Mouse (Mus musculus): ENCODE data around the gene Erich4.

The Erich4 gene

DNA sequence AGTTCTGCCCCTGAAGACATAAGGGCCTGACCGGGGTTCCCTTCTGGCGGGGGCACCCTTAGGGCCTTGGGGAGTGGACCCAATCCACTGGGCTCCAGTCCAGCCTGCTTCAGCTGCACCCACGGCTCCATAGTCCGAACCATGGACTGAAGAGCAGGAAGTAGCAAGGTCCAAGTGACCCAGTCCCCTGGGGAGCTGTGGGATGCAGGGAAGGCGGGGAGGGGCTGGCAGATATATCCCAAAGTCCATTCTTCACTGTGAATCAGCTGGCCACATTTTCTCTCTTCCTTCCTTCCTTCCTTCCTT, at the start of gene Erich4:
Gene Erich4 (minus strand): TSS at position 187 of the 306 bp plus-strand sequence.
- DNase-seq, result peak; percentile 90 to 91

DNA sequence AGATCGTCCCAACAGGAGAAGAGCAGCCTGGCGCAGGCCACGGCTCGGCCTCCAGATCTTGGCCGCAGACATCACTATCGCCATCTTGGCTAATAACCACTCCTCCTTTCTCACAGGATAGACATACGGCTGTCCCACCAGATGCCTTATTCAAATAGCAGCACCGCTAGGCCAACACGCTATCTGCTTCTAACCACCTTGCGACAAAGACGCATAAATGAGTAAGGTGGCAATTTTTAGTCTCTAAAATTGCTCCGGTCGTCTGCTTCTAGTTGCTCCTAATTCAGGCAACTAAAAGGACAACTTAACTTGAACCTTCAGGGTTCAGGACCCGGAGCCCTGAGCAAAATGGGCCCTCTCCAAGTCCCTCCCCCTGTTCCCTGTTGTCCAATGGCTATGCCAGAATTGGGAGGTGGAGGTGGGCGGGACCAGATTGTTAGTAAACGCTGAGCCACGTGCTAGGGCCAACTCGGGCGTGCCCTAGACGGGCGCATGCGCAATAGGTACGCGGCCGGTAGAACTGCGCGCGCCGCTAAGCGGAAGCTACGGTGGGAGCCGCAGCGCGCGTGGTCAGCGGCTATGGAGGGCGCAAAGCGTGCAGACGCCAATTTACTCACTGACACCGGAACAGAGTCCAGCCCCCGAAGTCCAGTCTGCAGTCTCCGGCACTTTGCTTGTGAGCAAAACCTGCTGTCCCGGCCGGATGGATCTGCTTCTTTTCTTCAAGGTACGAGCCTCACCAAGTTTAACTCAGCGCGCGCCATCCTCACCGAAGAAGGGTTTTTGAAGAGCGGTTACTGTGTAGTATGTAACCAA, 43.2 kb upstream of the Erich4 start, which contains the start of the genes Bckdha and Exosc5:
Gene Bckdha (minus strand): TSS at position 325 of the 816 bp plus-strand sequence.
Gene Exosc5 (plus strand): TSS at position 508 of the 816 bp plus-strand sequence.
- DNase-seq, result peak; percentile 100

DNA sequence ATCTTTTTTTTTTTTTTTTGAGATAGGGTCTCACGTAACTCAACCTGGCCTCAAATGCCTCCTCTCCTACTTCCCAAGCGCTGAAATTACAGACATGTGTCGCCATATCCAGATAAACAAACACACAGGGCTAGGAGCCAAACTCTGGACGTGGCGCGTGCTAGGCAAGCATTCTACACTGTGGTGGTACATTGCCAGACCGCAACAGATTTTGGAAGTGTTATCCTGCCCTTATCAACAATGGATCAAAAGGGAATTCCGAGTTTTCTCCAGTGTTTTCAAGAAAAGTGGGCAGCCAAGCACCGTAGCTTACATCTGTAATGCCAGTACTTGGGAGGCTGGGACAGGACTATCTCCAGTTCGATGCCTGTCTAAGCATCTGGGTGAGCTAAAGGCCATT, 42.1 kb upstream of the Erich4 start:
- no peak for DNase-seq

DNA sequence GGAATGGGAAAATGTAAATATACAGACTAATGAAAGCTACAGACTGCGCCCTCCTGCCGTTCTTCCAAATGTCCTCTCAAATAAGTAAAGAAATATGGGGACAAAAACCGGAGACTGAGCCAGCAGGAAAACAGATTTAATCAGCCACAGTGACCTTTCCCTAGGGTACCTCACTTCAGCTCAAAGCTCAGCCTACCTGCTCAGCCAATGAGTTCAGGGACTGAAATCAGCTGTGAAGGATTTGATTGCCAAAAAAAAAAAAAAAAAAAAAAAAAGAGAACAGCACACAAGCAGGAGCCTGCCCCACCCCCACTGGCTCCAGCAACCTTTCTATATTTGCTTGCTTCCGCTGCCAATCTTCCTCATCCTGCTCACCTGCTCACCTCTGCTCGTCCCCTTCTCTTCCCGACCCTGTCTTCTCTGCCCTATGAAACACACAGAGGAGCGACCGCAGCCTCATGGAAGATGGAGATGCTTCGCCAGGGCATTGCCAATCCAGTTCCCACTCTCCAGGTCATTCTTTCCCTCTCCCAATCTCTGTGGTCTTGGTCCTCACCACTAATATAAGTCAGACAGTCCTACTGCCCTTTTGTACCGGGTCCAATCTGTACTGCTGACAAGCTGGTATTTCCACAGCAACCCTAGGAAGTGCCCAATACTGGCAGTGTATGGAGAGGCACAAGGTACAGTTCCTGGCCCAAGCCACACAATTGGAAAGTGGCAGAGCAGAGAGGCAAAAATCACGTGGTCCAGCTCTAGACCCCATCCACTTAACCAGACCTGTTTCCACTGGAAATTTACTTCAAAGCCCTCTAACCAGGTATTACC, 40.1 kb upstream of the Erich4 start:
- peak; percentile 67 to 83 for DNase-seq

DNA sequence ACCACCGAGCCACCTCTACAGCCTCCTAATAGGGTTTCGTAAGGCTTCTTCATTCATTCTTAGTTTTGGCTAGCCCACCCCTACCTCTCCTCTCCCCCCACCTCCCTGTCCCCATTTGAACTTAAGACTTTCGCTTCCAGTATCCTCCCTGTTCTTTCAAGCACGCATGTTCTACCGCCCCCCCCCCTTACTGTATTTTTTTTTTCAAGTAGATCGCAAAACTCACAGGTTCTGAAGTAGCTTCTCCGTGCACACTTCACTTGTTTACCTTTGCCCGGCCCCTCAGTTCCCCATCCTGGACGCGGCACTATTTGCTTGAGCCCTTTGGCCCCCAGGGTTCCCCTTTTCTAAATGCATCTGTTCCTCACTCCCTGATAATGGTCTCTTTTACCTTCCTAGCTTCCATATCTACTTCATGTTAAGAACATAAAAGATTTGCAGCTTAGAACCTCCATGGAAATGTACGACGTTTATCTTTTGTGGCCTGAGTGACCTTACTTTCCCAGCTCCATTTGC, 36.6 kb upstream of the Erich4 start:
- no peak for DNase-seq

DNA sequence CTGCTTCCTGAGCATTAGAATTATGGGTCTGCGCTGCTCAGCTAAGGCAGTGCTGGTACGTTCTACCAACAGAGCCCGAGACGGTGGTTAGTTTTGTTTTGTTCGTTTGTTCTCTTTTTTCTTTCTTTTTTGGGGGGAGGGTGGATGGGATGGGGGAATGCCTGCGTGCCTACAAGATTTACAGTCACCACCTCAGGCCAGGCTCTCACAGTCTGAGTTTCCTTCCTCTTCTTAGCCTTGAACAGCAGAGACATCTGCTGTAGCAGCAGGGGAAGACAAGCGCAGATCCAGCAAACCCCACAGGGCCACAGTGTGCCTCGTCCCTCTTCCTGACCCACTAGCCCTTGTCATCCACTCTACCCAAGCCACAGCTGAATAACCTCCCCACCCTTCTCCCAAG, 35.6 kb upstream of the Erich4 start:
- no peak for DNase-seq

DNA sequence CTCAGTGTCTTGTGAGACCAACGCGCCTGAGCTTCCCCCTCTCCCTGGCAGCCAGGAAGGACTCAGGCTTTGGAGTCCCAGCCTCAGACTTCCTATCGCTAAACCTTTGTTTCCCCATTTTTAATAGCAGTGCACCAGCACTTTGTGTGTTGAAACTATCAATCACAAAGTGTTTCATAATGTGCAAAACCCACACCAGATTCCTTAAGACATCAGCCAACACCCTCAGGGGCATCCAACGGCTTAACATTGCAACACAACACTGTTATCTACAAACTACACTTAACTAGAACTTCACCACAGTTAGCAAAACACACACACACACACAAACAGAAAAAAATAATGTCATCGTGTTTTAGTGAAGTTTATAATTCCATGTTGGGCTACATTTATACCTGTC, 34.1 kb upstream of the Erich4 start:
- DNase-seq, result no peak

DNA sequence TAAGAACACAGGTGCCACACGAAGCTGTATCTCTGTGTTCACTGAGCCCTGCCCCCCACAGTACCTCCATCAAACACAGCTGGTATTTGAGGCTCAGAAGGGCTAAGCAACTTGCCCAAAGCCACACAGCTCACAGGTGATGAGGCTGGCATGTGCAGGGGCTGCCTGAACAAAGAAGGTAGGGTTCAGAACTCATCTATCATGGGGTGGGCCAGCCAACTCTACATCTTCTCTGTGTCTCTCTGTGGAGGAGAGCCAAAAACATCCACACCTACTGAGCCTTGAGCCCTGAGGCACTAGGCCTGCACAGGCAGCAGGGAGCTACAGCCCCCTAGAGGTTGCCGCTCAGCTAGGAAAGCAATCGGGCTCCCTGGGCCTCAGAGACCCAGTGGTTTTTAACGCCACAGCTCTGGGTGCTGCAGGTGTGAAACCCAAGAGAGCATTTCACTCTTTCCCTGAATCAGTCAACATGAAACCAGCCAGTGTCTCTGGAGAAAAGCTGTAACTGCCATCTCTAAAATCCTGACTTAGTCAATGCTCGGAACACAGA, 32.0 kb upstream of the Erich4 start:
- no peak for DNase-seq

DNA sequence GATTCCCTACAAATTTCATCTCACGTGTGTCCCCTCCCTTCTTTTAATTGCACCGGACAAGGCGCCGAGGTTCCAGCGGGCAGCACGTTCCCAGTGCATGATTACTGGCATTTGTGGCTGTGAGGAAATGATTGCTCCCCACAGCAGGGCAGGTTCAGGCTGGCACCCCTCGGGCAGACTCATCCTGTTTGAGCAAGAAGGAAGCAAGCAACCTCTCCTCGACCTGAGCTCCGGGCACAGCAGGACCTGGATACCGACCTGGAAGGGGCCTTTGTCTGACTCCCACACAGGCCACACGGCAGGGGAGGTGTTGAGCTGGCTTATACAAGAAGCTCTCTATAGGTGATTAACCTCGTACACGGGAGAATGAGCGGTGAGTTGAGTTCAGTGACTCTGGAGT, 29.4 kb upstream of the Erich4 start:
- peak; percentile 30 to 45 for DNase-seq

DNA sequence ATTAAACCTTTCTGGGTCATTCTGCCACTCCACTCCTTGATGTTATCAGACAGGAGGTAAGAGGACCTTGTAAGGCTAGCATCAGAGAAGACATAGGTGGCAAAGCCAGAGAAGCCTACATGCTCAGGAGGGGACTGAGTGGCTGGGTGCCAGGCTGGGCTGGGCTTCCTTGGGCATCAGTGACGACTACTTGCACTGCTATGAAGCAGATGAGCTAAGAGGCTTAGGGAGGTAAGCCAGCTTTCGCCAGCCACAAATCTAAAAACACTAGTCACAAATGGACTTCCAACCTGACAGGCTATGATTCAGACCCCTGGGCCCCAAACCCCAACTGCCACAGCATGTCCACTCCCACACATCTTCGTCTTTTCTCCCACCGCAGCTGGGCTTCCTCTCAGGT, 28.9 kb upstream of the Erich4 start:
- no peak for DNase-seq

DNA sequence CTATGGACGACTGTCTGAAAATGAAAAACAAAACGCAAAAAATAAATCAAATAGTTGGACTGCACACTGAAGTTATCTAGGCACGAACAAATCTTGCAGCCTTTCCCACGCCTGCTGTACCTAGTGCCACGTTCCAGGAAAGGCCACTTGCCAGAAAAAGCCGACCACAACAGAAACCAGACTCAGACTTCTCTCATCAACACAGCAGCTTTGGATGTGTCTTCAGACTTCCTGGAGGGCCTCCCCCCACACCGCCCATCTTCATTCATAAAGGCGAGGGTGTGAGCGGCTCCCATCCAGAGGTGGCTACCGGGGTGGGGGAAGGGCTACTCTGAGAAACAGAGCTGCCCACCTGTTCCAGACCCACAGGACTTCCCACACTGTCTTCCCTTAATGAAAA, 28.4 kb upstream of the Erich4 start:
- no peak for DNase-seq

DNA sequence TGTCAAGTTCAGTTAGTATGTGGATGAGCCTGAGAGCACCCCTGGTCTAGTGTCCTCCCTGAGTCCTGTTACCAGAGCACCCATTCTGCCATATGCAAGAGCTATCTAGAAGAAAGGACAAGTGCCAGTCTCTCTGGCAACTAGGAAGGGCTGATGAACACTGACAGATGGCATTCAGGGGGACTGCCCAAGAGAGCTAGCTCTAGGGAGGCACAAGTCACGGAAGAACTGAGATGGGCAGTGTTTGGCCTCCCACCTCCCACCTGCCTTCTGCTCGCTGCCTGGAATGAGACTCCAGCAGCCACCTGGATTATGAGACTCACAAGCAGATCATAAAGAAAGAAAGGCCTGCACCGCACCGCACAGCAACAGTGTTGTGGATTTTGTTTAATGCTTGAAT, 24.1 kb upstream of the Erich4 start:
- DNase-seq, result no peak

DNA sequence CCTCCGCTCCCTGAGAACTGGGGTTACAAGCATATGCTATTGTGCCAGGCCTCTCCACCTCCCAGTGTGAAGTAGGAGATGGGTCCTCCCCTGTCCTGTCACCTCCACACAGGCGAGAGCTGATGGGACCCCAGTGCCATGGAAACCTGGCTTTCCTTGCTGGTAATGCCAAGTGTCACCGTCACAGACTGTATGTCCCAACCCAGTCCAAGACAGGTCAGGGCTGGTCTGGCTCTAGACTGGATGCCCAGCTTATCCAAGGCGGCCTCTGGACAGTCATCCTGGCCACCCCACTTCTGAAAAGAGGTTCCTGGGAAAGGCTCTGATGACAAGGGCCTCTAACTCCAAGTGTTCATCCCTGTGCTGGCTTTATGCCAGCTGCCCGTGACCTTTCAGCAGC, 21.4 kb upstream of the Erich4 start:
- DNase-seq, result no peak

DNA sequence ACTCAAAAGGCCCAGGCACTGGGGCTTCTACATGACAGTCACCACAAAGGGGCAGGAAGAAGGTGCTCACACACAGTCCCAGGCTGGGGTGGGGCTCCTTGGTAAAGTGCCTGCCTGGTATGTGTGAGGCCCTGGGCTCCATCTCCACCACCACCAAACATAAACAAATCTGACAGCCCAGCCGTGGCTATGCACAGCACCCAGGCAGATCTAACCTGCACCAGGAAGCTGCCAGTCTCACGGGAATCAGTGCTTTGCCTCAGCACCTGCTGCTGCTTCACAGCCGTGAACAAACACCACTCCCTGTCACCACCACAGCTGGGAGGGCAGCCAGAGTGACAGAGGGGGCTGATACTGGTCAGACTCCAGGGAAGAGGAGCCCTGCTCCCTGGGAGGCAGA, 20.7 kb upstream of the Erich4 start:
- no peak for DNase-seq

DNA sequence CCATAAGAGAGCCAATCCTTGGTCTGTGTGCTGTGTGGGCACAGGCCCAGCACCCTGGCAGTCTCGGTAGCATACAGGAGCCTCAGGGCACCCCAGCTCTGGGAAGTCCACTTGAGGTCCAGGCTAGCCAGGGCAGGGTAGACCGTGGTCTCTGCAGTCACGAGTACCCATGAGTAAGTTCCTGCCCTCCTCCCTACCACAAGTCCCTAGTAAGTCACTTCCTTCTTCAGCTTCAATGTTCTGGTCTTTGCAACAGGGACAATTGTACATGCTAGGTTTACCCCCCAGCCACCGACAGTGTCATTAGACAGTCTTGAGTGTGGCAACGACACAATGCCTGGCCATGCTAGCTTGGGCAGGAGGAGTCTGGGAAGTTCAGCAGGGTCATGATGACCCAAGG, 17.0 kb upstream of the Erich4 start:
- no peak for DNase-seq

DNA sequence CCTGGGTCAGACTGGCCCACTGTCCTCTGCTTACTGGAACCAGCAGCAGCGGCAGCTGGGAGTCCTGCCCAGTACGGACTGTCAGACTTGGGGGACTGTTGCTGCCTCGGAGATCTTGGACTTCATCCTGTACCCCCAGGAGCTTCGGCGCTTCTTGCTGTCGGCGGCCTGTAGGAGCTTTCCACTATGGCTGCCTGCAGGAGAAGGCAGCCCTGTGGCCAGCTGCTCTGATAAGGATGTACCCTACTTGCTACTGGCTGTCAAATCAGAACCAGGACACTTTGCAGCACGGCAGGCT, 12.6 kb upstream of the Erich4 start:
- DNase-seq, result no peak

DNA sequence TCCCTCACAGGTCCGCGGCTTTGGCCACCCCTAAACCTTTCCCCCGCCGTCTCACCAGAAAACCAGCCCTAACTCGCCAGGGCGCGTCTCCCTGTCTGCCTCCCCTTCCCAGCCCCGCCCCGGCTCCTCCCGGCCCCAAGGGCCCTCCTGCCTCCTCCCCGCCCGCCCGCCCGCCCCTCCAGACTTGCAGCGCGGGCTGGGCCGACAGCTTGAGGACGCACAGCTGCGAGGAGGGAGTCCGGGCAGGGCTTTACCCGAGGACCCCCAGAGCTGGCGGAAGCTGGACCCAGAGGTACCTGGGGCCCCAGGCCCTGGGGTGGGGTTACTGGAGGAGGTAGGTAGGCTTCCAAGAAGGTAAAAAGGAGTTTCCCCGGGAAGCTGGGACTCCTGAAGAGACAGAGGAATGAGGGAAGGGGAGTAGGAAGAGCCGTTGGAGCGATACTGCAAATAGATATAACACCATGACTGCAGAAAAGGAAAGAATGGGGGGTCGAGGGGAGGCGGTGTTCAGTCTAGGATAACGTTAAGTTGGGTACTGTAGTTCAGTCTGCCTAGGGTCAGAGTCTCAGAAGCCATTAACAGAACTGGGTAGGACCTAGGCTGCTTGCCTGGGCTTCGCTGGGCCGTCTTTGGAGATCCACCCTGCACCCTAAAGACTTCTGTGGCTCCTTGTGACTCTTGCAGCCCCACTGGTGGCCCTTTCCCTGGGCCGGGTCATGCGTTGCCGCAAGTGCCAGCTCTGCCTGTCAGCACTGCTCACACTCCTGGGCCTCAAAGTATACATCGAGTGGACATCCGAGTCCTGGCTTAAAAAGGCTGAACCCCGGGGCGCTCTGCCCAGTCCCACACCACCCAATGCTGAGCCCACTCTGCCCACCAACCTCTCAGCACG, 12.0 kb upstream of the Erich4 start:
- peak; percentile 58 to 61 for DNase-seq

DNA sequence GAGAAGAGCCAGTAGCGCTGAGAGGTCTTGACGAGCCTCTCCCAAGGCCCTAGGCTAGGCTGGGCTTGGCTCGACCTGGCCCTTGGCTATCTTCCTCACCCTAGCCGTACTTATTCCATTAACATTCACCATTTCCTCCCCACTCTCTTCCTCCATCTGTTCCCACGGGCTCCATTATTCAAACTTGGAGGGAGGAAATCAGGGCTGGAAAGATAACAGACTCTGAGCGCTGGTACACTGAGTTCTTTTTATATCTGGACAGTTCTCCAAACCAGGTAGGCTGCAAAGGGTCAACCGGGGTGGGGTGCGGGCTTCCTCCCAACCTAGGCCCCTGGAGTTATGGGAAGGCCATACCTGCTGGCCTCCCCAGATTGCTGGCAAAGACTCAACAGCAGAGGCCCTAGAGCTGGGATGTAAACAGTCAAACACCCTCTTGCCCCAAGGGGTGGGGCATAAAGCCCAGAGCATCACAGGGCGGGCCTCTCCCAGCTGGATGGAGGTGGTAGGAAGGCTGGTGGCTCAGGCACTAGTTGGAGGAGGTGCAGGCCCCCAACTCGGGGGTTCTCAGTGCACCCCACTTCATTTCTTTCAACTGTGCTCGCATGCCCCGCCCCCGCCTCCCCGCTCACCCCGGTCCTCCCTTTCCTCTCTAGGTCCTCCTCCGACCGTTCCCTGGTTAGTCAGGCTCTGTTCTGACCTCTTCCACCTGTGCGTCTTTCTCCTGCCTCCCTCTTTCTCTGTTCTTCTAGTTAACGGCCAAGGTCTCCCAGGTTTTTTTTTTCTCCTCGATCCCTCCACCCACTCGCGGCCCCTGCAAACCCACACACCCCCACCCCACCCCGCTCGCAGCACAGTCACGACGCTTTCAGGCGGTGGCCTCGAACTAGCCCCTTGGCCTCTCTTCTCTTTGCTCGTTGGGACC, 11.1 kb upstream of the Erich4 start, which contains the start of gene B3gnt8:
Gene B3gnt8 (plus strand): TSS at position 146 of the 922 bp plus-strand sequence.
- peak in 1 of 2 experiments; percentile 26 for DNase-seq

DNA sequence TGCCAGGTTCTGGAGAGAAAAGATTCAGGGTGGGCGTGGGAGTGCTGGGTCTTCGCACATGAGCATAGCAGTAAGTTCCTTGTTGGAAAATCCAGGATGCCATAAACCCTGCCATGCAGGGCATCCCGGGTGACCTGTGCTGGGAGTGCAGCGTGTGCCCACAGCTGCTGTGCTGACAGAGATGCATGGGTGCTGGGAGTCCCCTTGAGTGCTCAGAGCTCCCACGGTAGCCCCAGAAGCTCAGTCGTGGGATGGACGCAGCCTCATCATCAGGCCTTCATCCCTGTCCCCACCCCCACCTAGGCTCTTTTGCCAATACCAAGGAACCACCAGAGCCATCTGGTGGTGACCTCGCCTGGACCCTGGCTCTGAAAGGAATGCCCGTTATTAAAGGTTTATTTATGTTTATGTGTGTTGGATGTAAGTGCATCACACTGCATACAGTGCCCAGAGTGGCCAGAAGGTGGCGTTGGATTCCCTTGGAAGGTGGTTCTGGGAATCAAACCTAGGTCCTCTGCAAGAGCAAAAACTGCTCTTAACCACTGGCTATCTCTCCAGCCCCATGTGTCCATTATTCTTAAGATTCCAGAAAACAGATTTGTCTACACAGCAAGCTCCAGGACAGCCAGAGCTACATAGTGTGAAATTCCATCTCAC, 10.0 kb upstream of the Erich4 start:
- DNase-seq, result peak in 1 of 2 experiments; percentile 54

DNA sequence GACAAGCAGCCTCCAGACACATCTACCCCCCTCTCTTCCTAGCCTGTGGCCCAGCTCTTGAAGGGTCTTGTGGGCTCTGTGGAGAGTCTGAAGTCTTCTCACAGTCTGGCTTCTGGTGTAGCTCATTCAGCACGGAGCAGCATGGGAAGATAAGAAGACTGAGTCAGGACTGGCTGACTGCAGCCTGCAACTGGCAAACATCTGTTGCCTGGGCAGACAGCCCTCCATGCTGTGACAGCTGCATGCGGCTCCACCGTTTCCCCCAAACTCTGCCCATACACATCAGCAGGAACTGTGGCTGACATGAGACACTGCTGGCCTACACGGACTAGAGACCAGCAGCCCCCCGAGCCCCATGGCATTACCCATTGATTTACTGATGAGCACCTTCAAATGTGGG, 9.2 kb upstream of the Erich4 start:
- DNase-seq, result no peak

DNA sequence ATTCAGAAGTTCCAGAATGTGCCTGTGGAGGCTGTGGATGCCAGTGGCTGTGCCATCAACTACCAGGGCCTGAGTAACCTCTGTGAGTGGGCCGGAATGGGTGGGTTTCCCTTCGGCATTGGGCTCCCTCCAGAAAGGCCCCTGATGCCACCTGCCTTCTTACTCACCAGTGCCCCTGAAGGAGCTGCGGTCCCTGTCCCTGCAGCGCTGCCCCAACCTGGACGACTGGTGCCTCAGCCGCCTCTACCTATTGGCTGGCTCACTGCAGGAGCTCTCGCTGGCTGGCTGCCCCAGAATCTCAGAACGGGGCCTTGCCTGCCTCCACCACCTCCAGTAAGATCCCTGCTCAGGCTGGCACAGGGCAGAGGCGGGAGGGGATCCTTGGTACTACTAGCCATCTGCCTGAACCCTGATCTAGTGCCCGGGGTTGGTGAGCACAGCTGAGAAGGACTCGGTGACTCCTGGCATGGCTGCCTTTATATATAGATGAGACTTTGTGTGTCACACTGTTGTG, 8.2 kb upstream of the Erich4 start:
- no peak for DNase-seq
